Mouse (Mus musculus): Measurements from ENCODE around the gene Mylk4.

Gene Mylk4

DNA sequence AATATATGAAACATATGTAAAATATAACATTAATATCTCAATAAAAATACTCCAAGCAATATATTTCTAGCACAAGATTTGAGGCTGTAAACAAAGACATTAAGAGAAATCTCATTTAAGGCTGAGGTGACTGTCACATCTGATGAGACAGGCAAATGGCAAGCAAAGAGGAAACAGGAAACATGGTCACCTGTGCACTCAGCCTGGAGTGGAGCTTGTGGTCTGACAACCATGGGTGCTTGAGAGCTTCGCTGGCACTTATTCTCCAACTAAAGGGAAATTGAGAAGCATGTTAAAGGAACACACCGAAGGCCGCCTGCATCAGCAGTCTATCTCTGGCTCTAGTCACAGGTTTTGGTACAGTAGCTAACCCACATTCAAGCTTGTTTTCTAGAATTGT is 71.2 kb downstream of the Mylk4 start:
- DNase-seq (ENCODE audit: low read depth, low spot score) = no peak

DNA sequence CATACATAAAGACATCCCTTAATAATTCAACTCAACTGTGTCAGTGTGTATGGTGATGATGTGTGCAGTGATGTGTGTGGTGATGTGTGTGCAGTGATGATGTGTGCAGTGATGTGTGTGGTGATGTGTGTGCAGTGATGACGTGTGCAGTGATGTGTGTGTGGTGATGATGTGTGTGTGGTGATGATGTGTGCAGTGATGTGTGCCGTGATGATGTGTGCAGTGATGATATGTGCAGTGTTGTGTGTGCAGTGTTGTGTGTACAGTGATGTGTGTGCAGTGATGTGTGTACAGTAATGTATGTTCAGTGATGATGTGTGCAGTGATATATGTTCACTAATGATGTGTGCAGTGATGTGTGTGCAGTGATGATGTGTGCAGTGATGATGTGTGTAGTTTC is 75.9 kb downstream of the Mylk4 start:
- no peak for DNase-seq (ENCODE audit: low read depth, low spot score)

DNA sequence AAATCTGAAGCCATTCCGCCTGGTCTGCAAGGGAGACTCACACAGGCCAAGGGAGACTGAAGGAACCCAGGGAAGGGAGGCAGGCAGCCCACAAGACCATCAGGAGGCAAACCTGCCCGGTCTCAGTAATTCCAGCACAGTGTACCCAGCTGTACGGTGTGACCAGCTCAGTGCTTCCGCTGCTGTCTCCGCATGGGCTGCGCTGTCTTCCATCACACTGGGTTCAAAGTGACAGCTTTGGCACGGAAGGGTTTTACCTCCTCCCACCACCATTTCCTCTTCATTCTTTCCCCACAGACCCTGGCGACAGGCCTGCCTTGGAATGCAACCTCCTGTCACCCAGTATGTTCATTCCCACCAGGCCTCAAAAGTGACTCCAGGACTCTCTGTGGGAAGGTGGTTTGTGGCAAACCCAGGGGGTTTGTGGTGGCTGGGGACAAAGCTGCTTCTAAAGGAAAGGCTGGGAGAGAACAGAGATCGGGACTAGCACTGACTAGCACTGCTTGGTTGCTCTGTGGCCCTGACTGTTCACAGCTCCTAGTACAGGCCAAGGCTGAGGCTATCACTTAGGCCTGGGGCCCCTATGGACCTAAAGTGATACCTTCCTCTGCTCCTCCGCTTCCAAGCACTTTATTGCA is 77.0 kb downstream of the Mylk4 start:
- no peak for DNase-seq (ENCODE audit: low read depth, low spot score)

DNA sequence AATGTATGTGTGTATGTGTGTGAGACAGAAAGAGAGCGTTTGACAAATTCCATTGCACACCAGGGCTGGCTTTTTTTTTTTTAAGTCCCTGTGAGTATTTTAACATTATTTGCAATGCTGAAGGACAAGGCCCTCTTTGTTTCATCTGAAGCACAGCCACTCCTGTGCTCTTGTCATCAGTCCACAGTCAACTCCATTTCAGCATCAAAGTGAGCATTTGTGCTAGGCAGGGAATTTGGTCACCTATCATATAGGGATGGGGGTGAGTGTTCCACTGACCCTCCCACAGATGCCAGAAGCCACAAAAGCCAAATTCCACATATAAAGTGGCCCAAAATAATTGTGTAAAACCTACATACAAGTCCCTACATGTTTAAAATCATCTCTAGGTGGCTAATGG is 78.4 kb downstream of the Mylk4 start:
- DNase-seq (ENCODE audit: low read depth, low spot score) = no peak

DNA sequence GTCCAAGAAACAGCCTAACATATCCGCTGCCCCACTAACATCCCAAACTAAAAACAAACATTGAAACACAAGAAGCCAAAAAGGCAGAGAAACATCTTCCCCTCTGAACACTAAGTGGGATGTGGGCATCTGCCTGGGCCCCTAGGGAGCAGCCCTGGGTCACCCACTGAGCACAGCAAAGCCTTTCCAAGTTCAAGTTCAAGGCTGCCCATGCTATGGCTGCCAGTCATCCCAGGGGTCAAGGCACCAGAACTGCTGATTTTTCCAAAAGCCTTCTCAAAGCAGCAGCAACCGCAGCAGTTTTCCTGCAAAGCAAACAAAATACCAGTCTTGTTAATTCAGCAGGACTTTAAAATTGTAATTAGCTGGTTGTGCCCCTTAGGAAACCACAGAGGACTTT is 78.8 kb downstream of the Mylk4 start:
- DNase-seq (ENCODE audit: low read depth, low spot score) = no peak

DNA sequence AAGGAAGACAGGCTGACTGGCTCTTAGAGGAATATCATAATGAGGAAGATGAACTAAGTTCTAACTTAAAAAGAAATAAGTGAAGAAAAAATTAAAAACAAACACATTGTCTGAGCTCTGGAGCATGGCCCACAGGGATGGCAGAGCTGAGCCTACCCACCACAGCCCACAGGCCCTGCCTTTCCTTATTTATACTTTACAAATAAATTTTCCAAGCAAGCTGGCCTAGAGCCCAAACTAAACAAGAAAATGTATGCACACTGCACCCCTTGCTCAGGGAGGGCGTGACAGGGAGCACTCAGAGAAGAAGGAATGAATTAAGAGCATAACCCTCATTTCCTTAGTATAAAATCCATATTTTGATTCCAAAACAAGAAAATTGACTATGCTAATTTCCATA is 82.2 kb downstream of the Mylk4 start:
- DNase-seq (ENCODE audit: low read depth, low spot score) = no peak

DNA sequence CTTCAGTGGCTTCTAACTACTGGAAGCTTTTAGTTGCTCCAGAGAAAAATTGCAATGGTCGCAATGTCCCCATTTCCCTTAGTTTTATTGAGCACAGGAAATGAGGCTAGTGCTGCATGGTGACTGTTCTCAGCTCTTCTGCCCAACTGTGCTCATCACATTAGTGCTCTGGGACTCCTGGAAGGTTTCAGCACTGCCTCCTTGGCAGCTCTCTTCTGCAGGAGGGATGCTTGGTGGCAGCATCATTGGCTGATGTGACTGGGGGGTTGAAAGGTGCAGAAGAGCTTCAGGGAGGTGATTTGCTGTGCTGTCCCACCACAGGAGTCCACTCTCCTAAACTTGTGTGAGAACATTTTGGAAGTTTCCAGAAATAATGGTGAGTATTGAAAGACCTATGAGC is 84.4 kb downstream of the Mylk4 start:
- no peak for DNase-seq (ENCODE audit: low read depth, low spot score)

DNA sequence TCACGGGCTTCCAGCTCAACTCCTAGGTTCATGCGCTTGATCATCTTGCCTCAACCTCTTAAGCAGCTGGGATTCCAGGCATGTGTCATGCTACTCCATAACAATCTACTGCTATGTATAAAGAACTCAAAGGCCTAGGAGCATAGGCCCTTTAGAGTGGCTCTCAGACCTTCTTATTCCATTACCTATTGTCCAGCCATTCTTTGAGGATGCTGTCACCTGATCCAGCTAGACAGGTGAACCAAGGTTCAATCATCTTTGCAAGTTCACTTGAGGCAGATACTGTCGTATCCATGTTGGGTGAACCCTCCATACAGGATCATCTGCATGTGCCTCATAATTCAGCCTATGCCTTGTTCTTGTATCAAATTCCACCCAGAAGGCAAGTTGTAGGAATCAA is 84.8 kb downstream of the Mylk4 start:
- DNase-seq (ENCODE audit: low read depth, low spot score) = no peak

DNA sequence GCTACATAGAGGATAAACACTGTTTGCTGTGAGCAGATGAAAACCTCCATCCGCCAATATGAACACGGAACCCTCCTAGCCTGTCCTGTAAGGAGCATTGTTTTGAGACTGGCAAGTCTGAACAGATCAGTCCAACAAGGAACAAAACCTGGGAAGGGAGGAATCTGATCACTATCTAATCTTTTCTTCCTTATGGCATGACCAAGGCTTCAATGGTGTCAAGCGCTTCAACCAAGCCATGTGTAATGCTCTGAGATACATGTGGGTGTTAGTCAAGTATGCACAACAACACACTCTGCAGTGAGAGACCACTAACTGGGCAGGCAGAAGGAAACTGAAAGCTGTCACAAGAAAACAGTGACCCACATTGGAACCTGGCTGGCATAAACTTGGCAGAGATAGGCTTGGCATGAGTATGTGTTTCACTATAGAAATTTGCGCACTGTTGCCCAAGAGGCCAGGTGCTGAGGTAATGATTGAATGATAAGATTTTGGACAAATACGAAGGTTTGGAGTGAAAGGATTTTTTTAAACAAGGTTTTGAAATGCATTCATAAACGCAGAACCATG is 89.8 kb downstream of the Mylk4 start:
- DNase-seq (ENCODE audit: low read depth, low spot score) = no peak

DNA sequence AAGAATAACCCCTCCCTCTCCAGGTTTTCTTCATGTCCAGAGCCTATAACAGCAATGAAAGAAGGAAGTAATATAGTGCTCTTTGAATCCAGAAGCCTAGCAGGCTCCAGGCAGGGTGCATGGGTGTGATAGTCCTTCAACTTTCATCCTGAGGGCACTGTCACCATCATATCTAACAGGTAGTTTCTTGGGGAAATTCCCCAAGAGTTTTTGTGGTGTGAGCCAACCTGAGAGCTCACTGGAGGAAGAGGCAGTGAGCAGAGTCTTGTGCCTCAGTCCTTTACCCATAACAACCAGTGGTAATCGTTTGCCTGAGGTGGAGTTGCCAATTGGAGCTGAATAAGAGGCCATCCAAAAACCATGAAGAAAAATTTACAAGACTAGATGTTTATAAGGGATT is 91.2 kb downstream of the Mylk4 start:
- DNase-seq (ENCODE audit: low read depth, low spot score) = no peak

DNA sequence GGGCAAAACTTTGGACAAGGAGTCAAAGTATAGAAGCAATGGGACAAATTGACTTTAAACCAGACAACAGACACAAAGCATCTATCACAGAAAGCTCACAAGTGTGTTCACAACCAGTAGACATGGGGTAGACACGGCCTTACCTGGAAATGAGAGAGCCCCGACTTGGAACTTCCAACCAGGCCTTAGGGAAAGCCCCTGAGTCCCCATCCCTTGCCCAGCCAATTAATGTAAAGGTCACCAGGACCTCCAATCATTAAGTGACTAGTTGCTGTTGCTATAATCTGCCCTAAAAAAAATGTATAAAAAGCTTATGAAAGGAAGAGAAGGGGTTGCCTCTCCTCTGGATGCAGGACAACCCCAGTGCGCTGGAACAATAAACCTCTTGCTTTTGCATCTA is 93.5 kb downstream of the Mylk4 start:
- no peak for DNase-seq (ENCODE audit: low read depth, low spot score)

DNA sequence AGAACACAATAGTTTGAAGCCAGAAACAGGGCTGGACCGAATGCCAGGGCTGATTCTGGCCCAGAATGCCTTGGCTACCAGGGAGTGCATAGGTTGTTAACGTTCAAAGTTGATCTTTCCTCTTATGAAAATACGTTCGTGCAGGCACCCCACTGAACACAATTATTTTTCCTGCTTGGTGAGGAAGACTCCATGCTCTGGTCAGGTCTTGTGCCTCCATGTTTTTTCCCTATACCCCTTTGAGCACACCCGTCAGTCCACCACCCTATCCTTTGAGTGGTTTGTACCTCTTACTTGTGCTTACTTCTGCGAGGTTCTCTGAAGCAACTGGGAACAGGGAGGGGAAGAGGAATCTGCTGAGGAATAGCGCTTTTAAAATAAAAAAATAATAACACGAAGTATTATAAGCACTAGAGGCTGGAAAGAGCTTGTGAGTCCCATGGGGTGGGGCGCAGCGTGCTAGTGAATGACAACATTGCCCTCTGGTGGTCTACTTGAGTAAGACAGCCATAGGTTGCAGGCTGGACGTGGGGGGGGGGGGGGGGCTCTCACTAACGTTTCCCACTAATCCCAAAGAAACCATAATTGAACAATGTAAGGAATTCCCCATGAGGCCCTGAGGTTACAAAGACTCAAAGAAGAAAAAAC is 102.8 kb downstream of the Mylk4 start:
- DNase-seq (ENCODE audit: low read depth, low spot score) = peak; percentile 89

DNA sequence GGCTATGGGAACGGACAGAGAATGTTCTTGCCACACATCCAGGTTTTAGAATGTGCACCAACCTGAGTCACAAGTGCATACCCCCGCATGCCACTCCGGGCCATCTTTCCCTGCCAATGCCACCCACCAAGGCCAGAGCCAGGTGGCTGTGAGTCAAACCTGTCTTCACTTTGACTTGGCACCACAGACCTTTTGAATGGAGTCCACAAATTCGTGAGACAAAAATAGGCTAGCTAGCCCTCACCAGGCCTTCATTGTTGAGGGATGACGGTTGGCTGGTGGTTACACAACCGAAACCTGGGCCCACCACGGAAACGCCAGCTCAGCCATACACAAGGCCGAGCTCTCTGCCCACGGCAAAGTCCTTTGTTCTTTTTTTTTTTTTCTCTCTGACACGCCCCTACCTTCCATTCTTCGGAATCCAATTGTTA is 103.6 kb downstream of the Mylk4 start:
- DNase-seq (ENCODE audit: low read depth, low spot score) = peak; percentile 16

DNA sequence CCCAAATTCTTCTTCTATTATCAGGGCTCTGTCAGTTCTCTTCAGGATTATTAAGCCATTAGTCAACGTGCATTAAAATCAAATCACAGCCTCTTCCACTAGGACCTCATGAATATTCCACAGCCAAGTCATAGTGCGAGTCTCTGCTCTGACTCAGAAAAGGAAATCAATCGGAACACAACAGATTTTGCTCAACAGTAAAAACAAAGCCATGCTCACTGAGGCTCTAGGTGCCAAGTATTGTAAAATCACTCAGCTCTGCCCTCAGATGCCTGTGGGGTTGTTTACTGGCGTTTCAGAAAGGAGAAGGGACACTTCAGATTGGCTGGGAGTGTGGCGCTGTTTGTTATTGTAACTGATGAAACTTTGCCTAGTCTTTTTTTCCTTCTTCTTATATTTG is 104.8 kb downstream of the Mylk4 start:
- peak; percentile 24 for DNase-seq (ENCODE audit: low read depth, low spot score)

DNA sequence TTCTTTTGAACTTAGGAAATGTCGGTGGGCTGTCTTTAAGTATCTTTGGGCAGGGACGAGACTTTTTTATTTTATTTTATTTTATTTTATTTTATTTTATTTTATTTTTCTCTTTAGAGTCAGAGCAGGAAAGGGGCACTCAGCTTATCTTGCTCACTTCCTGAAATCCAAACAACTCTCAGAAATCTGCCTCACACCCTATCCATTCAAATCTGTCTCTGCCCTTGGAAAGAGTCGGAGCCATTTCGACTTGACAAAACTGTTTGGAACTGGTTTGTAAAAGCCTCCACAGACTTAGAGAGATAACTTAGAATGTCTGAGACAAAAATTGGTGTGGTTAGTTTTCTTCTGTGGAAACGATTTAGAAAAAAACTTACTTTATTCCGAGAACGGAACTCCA is 113.0 kb downstream of the Mylk4 start:
- DNase-seq (ENCODE audit: low read depth, low spot score) = no peak

DNA sequence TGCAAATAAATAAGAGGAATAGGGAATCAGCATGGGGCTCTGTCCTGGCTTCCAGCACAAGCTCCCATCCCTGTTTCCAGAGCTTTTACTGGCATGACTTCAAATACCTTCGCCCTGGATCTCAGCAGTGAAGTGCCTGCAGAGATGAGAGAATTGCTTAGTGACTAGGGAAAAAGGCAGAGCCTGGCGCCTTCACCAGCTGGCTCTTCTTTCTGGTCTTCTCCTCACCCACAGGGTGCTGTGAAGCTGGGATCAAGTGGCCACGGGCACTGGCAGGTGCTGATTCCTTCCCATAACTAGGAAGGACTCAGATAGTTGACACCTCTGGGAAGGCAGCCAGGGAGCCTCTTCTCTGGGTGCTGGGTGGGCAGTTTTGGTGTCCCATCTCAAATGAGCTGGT is 115.5 kb downstream of the Mylk4 start:
- DNase-seq (ENCODE audit: low read depth, low spot score) = no peak

DNA sequence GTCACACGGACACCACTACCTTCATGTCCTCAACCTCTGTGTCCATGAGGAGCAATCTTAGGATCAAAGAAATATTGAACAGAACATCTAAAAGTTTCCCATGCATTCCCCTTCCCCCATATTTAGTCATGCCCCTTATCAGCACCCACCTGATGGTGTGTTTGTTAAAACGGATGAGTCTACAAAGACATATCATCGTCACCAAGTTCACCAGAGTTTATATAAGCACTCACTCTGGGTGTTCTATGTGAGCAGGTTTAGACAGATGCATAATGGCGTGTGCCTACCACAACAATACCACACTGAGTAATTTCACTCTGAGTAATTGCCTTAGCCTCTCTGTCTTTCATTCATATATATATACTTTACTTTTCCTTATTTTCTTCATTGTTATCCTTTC is 116.4 kb downstream of the Mylk4 start:
- no peak for DNase-seq (ENCODE audit: low read depth, low spot score)

DNA sequence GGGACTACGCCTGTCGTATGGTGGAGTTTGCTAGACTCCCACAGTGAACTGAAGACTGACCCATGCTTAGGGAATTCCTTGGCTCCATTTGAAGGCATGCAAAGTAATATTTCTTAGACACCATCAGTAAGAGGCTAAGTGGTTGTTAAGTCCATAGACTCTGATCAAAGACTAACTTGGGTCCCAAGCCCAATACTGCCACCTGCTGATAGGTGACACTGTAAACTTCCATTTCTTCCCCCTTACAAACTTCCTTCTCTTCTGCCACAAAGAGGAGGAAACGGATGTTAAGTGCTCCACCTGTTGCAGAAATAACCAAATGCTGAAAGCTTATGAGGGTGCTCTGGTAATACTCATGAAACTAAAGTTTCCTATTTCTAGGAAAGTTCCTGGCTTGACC is 121.7 kb downstream of the Mylk4 start:
- DNase-seq (ENCODE audit: low read depth, low spot score) = peak; percentile 79

DNA sequence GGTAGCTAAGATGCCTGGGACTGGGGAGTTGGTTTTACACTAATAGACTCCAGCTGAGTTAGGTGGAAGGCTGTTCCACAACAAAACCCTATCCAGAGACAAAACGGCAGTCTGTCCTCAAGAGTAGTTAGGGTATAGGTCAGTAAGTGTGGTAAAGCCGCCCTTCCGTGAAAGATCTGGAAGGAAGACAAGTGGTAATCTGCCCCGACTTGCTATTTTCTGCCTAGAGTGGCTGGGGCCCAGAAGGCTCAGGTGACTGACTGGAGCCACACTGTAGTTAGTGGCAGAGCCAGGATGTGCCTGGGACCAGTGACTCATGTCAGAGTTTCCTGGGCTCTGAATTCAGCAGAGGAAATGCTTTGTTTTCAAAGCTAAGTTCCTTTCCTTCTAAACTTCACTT is 123.5 kb downstream of the Mylk4 start:
- DNase-seq (ENCODE audit: low read depth, low spot score) = peak; percentile 69

DNA sequence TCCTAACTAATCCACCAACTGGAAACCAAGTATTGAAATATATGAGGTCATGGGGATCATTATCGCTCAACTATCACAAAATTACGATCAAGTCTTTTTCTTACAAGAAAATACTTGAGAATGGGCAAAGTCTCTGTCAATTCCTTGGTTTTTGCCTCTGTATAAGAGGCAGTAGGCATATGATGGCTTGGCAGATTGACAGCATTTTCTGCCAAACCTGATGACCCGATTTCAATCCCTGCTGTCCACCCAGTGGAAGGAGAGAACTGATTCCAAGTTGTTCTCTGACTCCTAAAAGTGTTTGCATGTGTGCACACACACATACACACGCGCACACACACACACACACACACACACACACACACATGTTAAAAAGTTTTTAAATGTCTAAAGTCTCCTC is 124.5 kb downstream of the Mylk4 start:
- DNase-seq (ENCODE audit: low read depth, low spot score) = peak; percentile 52

DNA sequence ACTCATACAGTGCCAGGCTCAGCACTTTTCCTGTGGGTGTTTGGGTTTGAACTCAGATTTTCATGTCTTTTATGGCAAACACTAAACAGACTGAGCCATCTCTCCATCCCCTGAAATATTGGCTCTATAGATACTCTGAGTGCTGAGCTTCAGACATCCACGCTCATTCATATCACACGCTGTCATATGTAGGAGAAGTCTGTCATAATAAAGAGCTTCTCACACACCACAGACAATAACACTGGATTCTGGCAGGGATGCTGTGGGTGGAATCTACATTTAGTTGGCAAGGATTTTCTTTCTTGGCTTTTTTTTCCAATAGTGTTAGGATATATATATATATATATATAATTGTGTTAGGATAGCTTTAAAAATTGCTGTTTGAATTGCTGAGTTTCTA is 126.2 kb downstream of the Mylk4 start:
- no peak for DNase-seq (ENCODE audit: low read depth, low spot score)
